Comparison of ENCODE assay signal across 8 mouse cellular contexts in genomic region chr8:83165931-83166867, GRCm38 (mm10). TPM values are rescaled to one million over a fixed set of nuclear protein-coding genes. Genes with fewer than 3 reads are reported as not detected.
DNase-seq lines count a peak whose midpoint lies in the region; ATAC-seq and TF ChIP-seq lines count a peak whose summit lies in the region.

Gm10645 (minus strand) TSS chr8:83166170.

- no peaks in the 10 kb centered on the region for H3K27me3 ChIP-seq in intestine, embryonic 15.5 days (replicated peaks)

- WGBS in intestine, embryonic 15.5 days, result 2% methylated on average over 54 of the region's 54 CpGs

- no peak for TF ChIP-seq CTCF in bone marrow macrophage, adult 2 months (IDR thresholded peaks at IDR 0.05; ENCODE audit: low read depth, low read length)

- H3K27ac ChIP-seq in bone marrow macrophage, adult 2 months (ENCODE audit: insufficient read depth, low read depth, low read length), result peak within 1 kb of the TSS; percentile 80
- peak within 1 kb of the TSS; percentile 79 for H3K27ac ChIP-seq in intestine, embryonic 15.5 days

- DNase-seq in embryo, embryonic 9.5 days (ENCODE audit: extremely low spot score), result peak; percentile 67
- peak; percentile 58 to 61 for DNase-seq in left cerebral cortex, postnatal 14 days (ENCODE audit: low spot score in 2 of 2)
- peak; percentile 65 for DNase-seq in lung, postnatal 4 days
- peak; percentile 61 for DNase-seq in right cerebral cortex, adult 18-20 months

- ATAC-seq in granulocyte monocyte progenitor cell, adult 5-6 weeks (replicated peaks; ENCODE audit: poor library complexity, severe bottlenecking), result peak; percentile 46
- ATAC-seq in intestine, embryonic 15.5 days, result peak; percentile 72
- no peak for ATAC-seq in activated CD4-positive, CD25-positive, alpha-beta regulatory T cell, adult 4 months

- TF ChIP-seq POLR2A in bone marrow macrophage, adult 2 months (IDR thresholded peaks at IDR 0.05; ENCODE audit: borderline replicate concordance, low read depth, low read length), result no peak

- H3K9me3 ChIP-seq in intestine, embryonic 15.5 days, result no peaks in the 10 kb centered on the region

- peak within 1 kb of the TSS; percentile 93 for H3K4me3 ChIP-seq in bone marrow macrophage, adult 2 months (ENCODE audit: insufficient read depth, low read length)
- H3K4me3 ChIP-seq in intestine, embryonic 15.5 days (replicated peaks), result peak within 1 kb of the TSS; percentile 75

- intact Hi-C loops in left cerebral cortex, postnatal 14 days (cut with DNase I), result no loop called here

- peak within 1 kb of the TSS; percentile 89 for H3K4me2 ChIP-seq in intestine, embryonic 15.5 days (replicated peaks)

- no peaks in the 10 kb centered on the region for H3K36me3 ChIP-seq in intestine, embryonic 15.5 days

- H3K9ac ChIP-seq in intestine, embryonic 15.5 days, result peak within 1 kb of the TSS; percentile 87

- peaks cover 18% of the 10 kb centered on the region for H3K4me1 ChIP-seq in bone marrow macrophage, adult 2 months (ENCODE audit: control insufficient read depth, insufficient read depth, low read length)
- no peaks in the 10 kb centered on the region for H3K4me1 ChIP-seq in intestine, embryonic 15.5 days (replicated peaks)

RNA-seq across cellular contexts. Expression of gene Gm10645, which starts in this region (rescaled TPM):
- polyA plus RNA-seq in bone marrow macrophage, adult 2 months (2012; ENCODE audit: insufficient read depth, insufficient read length, missing spikeins), result 0.68 and 1.2 TPM in 2 replicates
- total RNA-seq in granulocyte monocyte progenitor cell, adult 5-6 weeks (2014; fragmentation: Nextera tagmentation), result not detected in 2 replicates
- total RNA-seq in granulocyte monocyte progenitor cell, adult 5-6 weeks (2017), result not detected in 2 replicates
- polyA plus RNA-seq in intestine, embryonic 15.5 days (2015; fragmentation: Nextera tagmentation; extraction: Ambion mirVana), result 1.3 and 2.2 TPM in 2 replicates
- total RNA-seq in left cerebral cortex, postnatal 14 days (2021), result 1 to 10 TPM in 1 of 2 experiments, under 1 TPM in 1; 0.88 to 1.2 TPM
- polyA plus RNA-seq in activated CD4-positive, CD25-positive, alpha-beta regulatory T cell, adult 4 months (2017; shearing (Covaris generic)), result not detected

Comparison
In these comparisons a context has a peak if more than half of its experiments do, and no peak if none do; other contexts are left out.
1. Peak in ATAC-seq in granulocyte monocyte progenitor cell, adult 5-6 weeks; RNA of the gene not detected or under 1 TPM.